Mouse (Mus musculus) kidney, postnatal 0 days (tissue): ENCODE data around the gene Fkbp8. TPM values are rescaled to one million over a fixed set of nuclear protein-coding genes. Genes with fewer than 3 reads are reported as not detected.
A peak's percentile ranks its signal among the peaks of the same experiment; 100 is the strongest.

Experiments used
- ATAC-seq: fragments of 200-750 bp; cut with Nextera tagmentation; replicated peaks from 2 replicates; pipeline ENCODE4 v1.8.0; 2017; ENCODE audit warnings: low read depth, moderate number of reproducible peaks, moderate TSS enrichment, moderate library complexity; ENCODE audit not compliant: low FRiP score
- DNase-seq: peaks from one replicate; pipeline ENCODE4 v3.0.0-alpha.2; 2016; ENCODE audit warnings: low spot score
- H3K27ac ChIP-seq: fragments of 300-500 bp; sonication (generic); 2 replicates; pipeline ENCODE4 v1.5.1; 2014; ENCODE audit warnings: mild to moderate bottlenecking
- H3K27me3 ChIP-seq: fragments of 300-500 bp; sonication (generic); 2 replicates; pipeline ENCODE4 v1.6.1; 2014; ENCODE audit warnings: low read length, mixed read lengths; ENCODE audit not compliant: insufficient read depth
- H3K36me3 ChIP-seq: fragments of 300-500 bp; sonication (generic); 2 replicates; pipeline ENCODE4 v1.6.1; 2014; ENCODE audit warnings: low read length, mixed read lengths; ENCODE audit not compliant: insufficient read depth
- H3K4me1 ChIP-seq: fragments of 300-500 bp; sonication (generic); replicated peaks from 2 replicates; pipeline ENCODE4 v1.6.1; 2014; ENCODE audit warnings: antibody characterized with exemption, low read length, mixed read lengths; ENCODE audit not compliant: insufficient read depth
- H3K4me2 ChIP-seq: fragments of 300-500 bp; sonication (generic); 2 replicates; pipeline ENCODE4 v1.6.1; 2014; ENCODE audit warnings: mild to moderate bottlenecking, low read length, moderate library complexity, mixed read lengths
- H3K4me3 ChIP-seq: fragments of 300-500 bp; sonication (generic); replicated peaks from 2 replicates; pipeline ENCODE4 v1.5.1; 2014; ENCODE audit warnings: low read depth, low read length
- H3K9ac ChIP-seq: fragments of 300-500 bp; sonication (generic); 2 replicates; pipeline ENCODE4 v1.6.1; 2014; ENCODE audit warnings: low read depth, low read length
- H3K9me3 ChIP-seq: fragments of 300-500 bp; sonication (generic); replicated peaks from 2 replicates; pipeline ENCODE4 v1.6.1; 2016; ENCODE audit warnings: low read length, inconsistent platforms, mixed read lengths
- CTCF ChIP-seq: IDR thresholded peaks from 2 replicates; pipeline ENCODE4 v1.5.1; 2016; ENCODE audit warnings: antibody characterized with exemption, low read depth, mild to moderate bottlenecking, moderate library complexity
- WGBS: fragments of 180-500 bp; shearing (Covaris S2); extraction: QIAGEN DNeasy Blood & Tissue Kit; methylation state at CpG from one replicate; pipeline ENCODE4 v1.1.7; 2014; 5-methylcytosine and 5-hydroxymethylcytosine counted together
- polyA plus RNA-seq: library from polyadenylated mRNA; unstranded; fragments of >200 nt; fragmentation: Nextera tagmentation; extraction: Ambion mirVana; gene quantifications from 2 replicates; pipeline ENCODE4 v1.2.1, GENCODE M21; 2015

The Fkbp8 gene
- polyA plus RNA-seq, 1 experiment from 2014 or later: 249 TPM

DNA sequence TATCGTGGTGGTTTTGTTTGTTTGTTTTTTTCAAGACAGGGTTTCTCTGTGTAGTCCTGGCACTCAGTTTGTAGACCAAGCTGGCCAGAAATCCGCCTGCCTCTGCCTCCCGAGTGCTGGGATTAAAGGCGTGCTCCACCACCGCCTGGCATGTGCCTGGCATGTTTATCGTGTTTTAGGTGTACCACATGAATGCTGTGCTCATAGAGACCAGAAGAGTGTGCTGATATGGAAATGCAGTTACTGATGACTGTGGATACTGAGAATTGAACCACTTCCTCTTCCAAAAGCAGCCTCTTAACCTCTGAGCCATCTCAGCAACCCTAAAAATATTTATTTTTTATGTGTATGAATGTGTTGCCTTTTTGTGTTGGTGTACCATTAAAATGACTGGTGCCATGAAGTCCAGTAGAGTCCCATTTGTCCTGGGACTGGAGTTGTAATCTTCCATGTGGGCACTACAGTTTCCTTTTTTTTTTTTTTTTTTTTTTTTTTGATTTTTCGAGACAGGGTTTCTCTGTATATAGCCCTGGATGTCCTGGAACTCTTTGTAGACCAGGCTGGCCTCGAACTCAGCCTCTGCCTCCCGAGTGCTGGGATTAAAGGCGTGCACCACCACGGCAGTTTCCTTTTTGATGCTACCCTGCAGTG is 15.1 kb upstream of the Fkbp8 start:
- TF ChIP-seq CTCF: no peak
- H3K9me3 ChIP-seq: no peaks in the 10 kb centered on the region
- H3K27ac ChIP-seq: no peak overlapping the region
- no peak overlapping the region for H3K9ac ChIP-seq
- H3K36me3 ChIP-seq: peaks cover 19% of the 10 kb centered on the region
- 92% methylated on average over 11 of the region's 11 CpGs for WGBS
- H3K4me2 ChIP-seq: no peak overlapping the region
- DNase-seq (no peak), ATAC-seq (no peak)
- no peaks in the 10 kb centered on the region for H3K27me3 ChIP-seq
- 0 out of 2 replicates have a peak, but pooled peaks cover 6% of the 10 kb centered on the region for H3K4me1 ChIP-seq
- H3K4me3 ChIP-seq: no peak overlapping the region

DNA sequence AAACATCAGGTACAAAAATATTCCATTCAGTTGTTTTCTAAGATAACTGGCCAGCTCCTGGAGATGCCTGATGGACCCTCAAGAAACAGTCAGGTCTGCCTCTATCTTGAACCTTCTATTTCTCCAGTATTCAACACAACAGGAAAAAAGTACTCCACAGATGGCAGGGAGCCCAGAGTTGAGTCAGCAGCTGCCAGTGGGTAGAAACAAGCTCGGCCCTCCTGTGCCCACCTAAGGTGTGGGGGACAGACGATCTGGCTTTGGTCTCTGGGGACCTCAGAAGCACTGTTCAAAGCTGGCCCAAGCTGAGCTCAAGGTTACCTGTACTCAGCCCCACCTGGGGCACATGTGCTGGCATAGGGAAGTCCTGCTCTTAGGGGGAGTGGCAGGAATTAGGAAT is 14.1 kb upstream of the Fkbp8 start:
- WGBS: 70% methylated on average over 2 of the region's 2 CpGs
- Histone ChIP-seq H3K4me3 (no peak overlapping the region), H3K27me3 (no peaks in the 10 kb centered on the region), H3K4me1 (0 out of 2 replicates have a peak, but pooled peaks cover 6% of the 10 kb centered on the region), H3K27ac (no peak overlapping the region), H3K9ac (no peak overlapping the region), H3K4me2 (no peak overlapping the region), H3K9me3 (no peaks in the 10 kb centered on the region), H3K36me3 (peaks cover 16% of the 10 kb centered on the region)
- no peak for ATAC-seq
- no peak for DNase-seq
- no peak for TF ChIP-seq CTCF

DNA sequence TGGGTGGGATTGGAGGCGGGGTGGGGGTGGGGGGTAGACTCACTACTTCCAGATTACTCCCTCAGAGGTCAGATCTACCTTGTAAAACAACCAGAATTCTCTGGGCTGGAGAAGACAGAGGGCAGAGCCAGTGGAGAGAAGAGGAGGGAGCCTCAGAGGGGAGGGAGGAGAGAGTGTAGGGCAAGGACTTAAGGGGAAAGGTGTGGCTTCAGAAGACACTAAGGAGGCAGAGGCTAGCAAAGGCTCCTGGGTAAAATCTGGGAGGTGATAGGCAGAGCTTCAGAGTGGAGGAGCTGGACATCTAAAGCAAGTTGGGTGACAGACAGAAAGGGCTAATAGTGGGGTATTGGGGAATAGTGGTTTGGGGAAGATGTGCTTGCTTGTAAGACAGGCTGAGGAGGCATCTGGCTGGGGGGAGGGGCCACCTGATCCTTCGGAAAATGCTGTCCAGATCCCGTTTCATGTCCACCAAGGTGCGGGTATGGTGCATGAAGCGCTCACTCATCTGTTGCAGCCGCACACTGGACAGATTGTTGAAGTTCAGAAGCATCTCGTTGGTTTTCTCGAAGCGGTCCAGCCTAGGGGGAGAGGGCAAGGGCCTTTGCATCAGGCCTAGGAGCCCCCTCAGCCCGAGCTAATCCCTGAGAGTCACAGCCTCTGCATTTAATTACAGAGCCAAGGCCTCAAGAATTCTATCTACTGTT is 9.4 kb upstream of the Fkbp8 start:
- Histone ChIP-seq H3K4me1 (no peaks in the 10 kb centered on the region; the same call in 1 of the 2 replicates), H3K27me3 (no peaks in the 10 kb centered on the region), H3K27ac (no peak overlapping the region), H3K4me2 (no peak overlapping the region), H3K36me3 (peaks cover 16% of the 10 kb centered on the region), H3K9ac (no peak overlapping the region), H3K9me3 (no peaks in the 10 kb centered on the region), H3K4me3 (no peak overlapping the region)
- DNase-seq: no peak
- no peak for ATAC-seq
- WGBS: 53% methylated on average over 10 of the region's 10 CpGs
- no peak for TF ChIP-seq CTCF

DNA sequence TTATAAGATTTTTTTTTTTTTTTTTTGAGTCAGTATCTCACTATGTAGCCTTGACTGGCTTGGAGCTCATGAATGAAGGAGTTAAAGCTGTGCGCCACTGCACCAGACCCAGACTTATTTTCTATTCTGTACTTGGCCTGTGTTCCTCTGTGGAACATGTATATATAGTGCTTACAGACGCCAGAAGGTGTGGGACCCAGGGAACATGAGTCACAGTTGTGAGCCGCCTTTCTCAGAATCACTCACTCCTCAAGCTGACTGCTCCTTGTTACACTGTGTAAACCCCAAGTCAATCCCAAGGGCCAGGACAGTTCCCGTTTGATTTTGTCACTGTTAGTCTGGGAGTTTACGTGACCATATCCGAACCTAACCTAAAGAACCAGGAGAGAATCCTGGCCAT is 8.5 kb upstream of the Fkbp8 start:
- H3K9ac ChIP-seq: no peak overlapping the region
- WGBS: 91% methylated on average over 6 of the region's 6 CpGs
- TF ChIP-seq CTCF: no peak
- H3K9me3 ChIP-seq: no peaks in the 10 kb centered on the region
- no peak overlapping the region for H3K27ac ChIP-seq
- no peak overlapping the region for H3K4me2 ChIP-seq
- no peaks in the 10 kb centered on the region; the same call in 1 of the 2 replicates for H3K4me1 ChIP-seq
- H3K4me3 ChIP-seq: no peak overlapping the region
- H3K36me3 ChIP-seq: peaks cover 12% of the 10 kb centered on the region; the same call in 1 of the 2 replicates
- H3K27me3 ChIP-seq: no peaks in the 10 kb centered on the region
- no peak for DNase-seq
- no peak for ATAC-seq

DNA sequence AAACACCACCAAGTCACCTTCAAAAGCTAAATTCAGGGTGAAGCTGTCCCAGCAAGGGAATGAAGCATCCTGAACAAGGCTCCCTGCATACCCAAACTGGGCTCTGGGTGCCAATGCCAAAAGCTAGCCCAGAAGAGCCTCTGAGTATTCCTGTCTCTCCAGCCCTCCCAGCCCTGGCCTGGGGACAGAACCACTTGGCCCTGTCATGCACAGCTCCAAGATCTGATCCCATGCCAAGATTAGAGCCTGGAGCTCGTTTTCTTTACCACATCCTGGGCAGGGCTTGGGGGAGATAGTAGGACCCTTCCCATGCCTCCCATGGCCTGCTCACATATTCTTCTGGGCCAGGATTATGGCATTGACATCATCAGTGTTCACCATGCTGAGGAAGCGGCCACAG is 7.9 kb upstream of the Fkbp8 start:
- Histone ChIP-seq H3K27ac (no peak overlapping the region), H3K9ac (no peak overlapping the region), H3K4me2 (no peak overlapping the region), H3K27me3 (no peaks in the 10 kb centered on the region), H3K9me3 (no peaks in the 10 kb centered on the region), H3K4me1 (no peaks in the 10 kb centered on the region; the same call in 1 of the 2 replicates), H3K36me3 (peaks cover 12% of the 10 kb centered on the region; the same call in 1 of the 2 replicates), H3K4me3 (no peak overlapping the region)
- no peak for ATAC-seq
- 78% methylated on average over 2 of the region's 2 CpGs for WGBS
- no peak for DNase-seq
- no peak for TF ChIP-seq CTCF

DNA sequence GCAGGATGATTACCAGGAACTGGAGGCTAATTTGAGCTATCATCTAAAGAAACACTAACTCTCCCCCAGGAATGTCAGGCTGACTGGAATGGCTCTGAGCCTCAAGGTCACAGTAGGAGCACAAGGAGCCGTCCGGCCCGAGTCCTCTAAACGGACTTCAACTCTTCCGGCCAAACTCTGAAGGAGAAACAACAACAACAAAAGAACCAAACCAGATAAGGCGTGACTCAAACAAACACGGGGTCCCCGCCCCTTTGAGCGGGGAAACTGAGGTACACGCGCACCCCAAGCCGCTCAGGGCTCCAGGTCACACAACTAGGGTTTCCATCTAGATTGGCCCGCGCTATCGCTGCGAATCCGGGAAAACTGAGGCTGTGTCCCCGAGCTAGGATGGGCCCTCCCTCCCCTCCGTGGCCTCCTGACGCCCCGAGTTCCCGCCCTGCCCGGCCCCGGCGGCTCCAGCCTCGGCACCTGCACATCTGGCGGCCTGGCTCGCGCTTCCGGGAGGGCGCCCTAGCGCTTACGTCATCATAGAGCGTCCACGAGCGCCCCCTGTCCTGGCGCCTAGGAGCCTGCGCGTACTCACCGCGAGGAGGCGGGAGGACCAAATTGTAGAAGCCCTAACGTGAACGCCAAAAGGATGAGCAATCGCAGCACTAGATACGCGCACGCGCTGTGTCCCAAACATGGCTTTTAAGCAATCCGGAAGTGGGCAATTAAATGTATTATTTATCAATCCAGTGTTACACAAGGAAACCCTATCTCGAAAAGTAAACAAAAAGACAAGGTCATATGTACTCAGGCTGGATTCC is 4.7 kb upstream of the Fkbp8 start:
- ATAC-seq (peak; percentile 89), DNase-seq (peak; percentile 100)
- H3K9me3 ChIP-seq: no peaks in the 10 kb centered on the region
- peaks cover 5% of the 10 kb centered on the region; the same call in 1 of the 2 replicates for H3K36me3 ChIP-seq
- H3K4me3 ChIP-seq: peak overlapping the region; percentile 83
- H3K27ac ChIP-seq: peak overlapping the region; percentile 88
- no peaks in the 10 kb centered on the region for H3K27me3 ChIP-seq
- under 1% methylated on average over 51 of the region's 51 CpGs for WGBS
- H3K4me2 ChIP-seq: peak overlapping the region; percentile 83
- H3K4me1 ChIP-seq: no peaks in the 10 kb centered on the region; the same call in 1 of the 2 replicates
- peak; percentile 81 for TF ChIP-seq CTCF
- peak overlapping the region; percentile 75 for H3K9ac ChIP-seq
